Mouse (Mus musculus) embryonic facial prominence, embryonic 14.5 days (tissue): ENCODE results near the gene Upf2. TPM values are rescaled to one million over a fixed set of nuclear protein-coding genes. Genes with fewer than 3 reads are reported as not detected.
"Not testable (repeated sequence)": the region's sequence is repeated elsewhere in the genome, so short reads cannot be mapped to it uniquely, and the experiment has no call there.

Source experiments
- ATAC-seq: fragments of 200-750 bp; cut with Nextera tagmentation; 2 replicates; pipeline ENCODE4 v1.8.0; 2017; ENCODE audit warnings: low read depth, moderate number of reproducible peaks, moderate TSS enrichment
- DNase-seq: peaks from one replicate; pipeline ENCODE4 v3.0.0-alpha.2; 2015; ENCODE audit warnings: low spot score
- H3K27ac ChIP-seq: fragments of 300-500 bp; sonication (generic); replicated peaks from 2 replicates; pipeline ENCODE4 v1.5.1; 2014; ENCODE audit warnings: low read depth, mild to moderate bottlenecking, low read length, moderate library complexity
- H3K27me3 ChIP-seq: fragments of 300-500 bp; sonication (generic); replicated peaks from 2 replicates; pipeline ENCODE4 v1.6.1; 2014; ENCODE audit warnings: low read length; ENCODE audit not compliant: control insufficient read depth, insufficient read depth
- H3K36me3 ChIP-seq: fragments of 300-500 bp; sonication (generic); 2 replicates; pipeline ENCODE4 v1.6.1; 2014; ENCODE audit warnings: low read length, mixed read lengths; ENCODE audit not compliant: control insufficient read depth, insufficient read depth
- H3K4me1 ChIP-seq: fragments of 300-500 bp; sonication (generic); 2 replicates; pipeline ENCODE4 v1.6.1; 2014; ENCODE audit warnings: antibody characterized with exemption, low read length; ENCODE audit not compliant: control insufficient read depth, insufficient read depth
- H3K4me2 ChIP-seq: fragments of 300-500 bp; sonication (generic); 2 replicates; pipeline ENCODE4 v1.6.1; 2014; ENCODE audit warnings: low read depth, mild to moderate bottlenecking, low read length, moderate library complexity, mixed read lengths
- H3K4me3 ChIP-seq: fragments of 300-500 bp; sonication (generic); 2 replicates; pipeline ENCODE4 v1.5.1; 2014; ENCODE audit warnings: low read depth, mild to moderate bottlenecking, low read length
- H3K9ac ChIP-seq: fragments of 300-500 bp; sonication (generic); 2 replicates; pipeline ENCODE4 v1.6.1; 2014; ENCODE audit warnings: low read depth, mild to moderate bottlenecking, low read length, moderate library complexity, mixed read lengths
- H3K9me3 ChIP-seq: fragments of 300-500 bp; sonication (generic); 2 replicates; pipeline ENCODE4 v1.6.1; 2016; ENCODE audit warnings: low read length; ENCODE audit not compliant: control insufficient read depth
- WGBS: fragments of 180-500 bp; shearing (Covaris S2); extraction: QIAGEN DNeasy Blood & Tissue Kit; methylation state at CpG from one replicate; pipeline ENCODE4 v1.1.7; 2014; 5-methylcytosine and 5-hydroxymethylcytosine counted together
- polyA plus RNA-seq: library from polyadenylated mRNA; unstranded; fragments of >200 nt; fragmentation: Nextera tagmentation; extraction: Ambion mirVana; gene quantifications from 2 replicates; pipeline ENCODE4 v1.2.1, GENCODE M21; 2014

Gene Upf2
- polyA plus RNA-seq, 1 experiment from 2014 or later = 9.0 TPM

DNA sequence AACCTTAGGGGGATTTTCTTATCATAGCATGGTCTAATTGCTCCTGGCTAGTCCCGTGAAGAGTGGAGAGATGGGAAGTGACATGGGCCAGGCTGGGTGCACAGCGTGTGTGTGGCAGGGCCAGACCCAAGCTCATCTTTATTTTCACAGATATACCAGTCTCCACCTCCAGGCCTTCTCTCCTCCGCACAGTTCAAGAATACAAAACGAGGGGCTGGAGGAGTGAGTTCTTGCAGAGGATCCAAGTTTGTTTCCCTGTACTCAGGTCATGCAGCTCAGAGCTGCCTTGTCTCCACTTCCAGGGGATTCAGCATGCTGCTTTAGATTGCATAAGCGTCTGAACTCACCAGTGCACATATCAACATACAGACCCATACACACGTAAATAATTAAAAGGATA lies 131.3 kb downstream of the Upf2 start:
- WGBS = 75% methylated on average over 6 of the region's 6 CpGs
- Histone ChIP-seq H3K4me2 (no peak overlapping the region), H3K27ac (no peak overlapping the region), H3K4me3 (no peak overlapping the region), H3K27me3 (no peaks in the 10 kb centered on the region), H3K9me3 (no peaks in the 10 kb centered on the region), H3K4me1 (peaks cover 3% of the 10 kb centered on the region; the same call in 1 of the 2 replicates), H3K9ac (no peak overlapping the region), H3K36me3 (no peaks in the 10 kb centered on the region)
- ATAC-seq (no peak), DNase-seq (no peak)

GRCm38 (mm10) chr2:6083696-6084095 lies 132.4 kb downstream of the Upf2 start:
- Histone ChIP-seq H3K27ac (no peak overlapping the region), H3K36me3 (no peaks in the 10 kb centered on the region), H3K4me1 (peaks cover 3% of the 10 kb centered on the region; the same call in 1 of the 2 replicates), H3K9me3 (no peaks in the 10 kb centered on the region), H3K4me3 (no peak overlapping the region), H3K27me3 (no peaks in the 10 kb centered on the region), H3K9ac (no peak overlapping the region), H3K4me2 (no peak overlapping the region)
- DNase-seq = no peak
- ATAC-seq = no peak
- 100% methylated on average over 1 of the region's 1 CpGs for WGBS

GRCm38 (mm10) chr2:6085622-6086530 lies 134.6 kb downstream of the Upf2 start:
- ATAC-seq (no peak), DNase-seq (no peak)
- no peak overlapping the region for H3K9ac ChIP-seq
- H3K4me1 ChIP-seq = peaks cover 3% of the 10 kb centered on the region; the same call in 1 of the 2 replicates
- no peak overlapping the region for H3K27ac ChIP-seq
- H3K4me3 ChIP-seq = no peak overlapping the region
- H3K4me2 ChIP-seq = no peak overlapping the region
- H3K9me3 ChIP-seq = no peaks in the 10 kb centered on the region
- WGBS = 69% methylated on average over 18 of the region's 19 CpGs
- no peaks in the 10 kb centered on the region for H3K27me3 ChIP-seq
- H3K36me3 ChIP-seq = no peaks in the 10 kb centered on the region

DNA sequence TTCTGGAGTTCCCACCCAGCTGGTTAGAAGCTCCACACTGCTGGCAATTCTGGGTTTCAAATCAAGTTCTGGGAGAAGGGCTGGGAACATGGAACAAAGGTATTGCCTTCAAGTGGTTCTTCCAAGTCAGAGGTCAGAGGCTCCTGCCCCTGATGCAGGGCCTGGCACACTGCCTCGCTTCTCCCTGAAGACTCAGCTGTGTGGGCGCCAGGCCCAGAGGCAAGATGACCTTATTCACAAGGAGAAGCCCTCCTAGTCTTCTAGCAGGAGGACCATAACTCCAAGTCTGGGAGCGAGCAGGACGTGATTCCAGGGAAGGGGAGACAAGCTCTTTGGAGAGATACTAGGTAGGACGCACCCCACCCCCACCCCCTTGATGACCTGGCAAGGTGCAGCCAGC lies 135.9 kb downstream of the Upf2 start:
- H3K27me3 ChIP-seq = no peaks in the 10 kb centered on the region
- no peak overlapping the region for H3K4me3 ChIP-seq
- no peaks in the 10 kb centered on the region for H3K9me3 ChIP-seq
- no peak for ATAC-seq
- no peak overlapping the region for H3K9ac ChIP-seq
- 91% methylated on average over 5 of the region's 5 CpGs for WGBS
- H3K36me3 ChIP-seq = no peaks in the 10 kb centered on the region
- DNase-seq = no peak
- no peak overlapping the region for H3K27ac ChIP-seq
- no peak overlapping the region for H3K4me2 ChIP-seq
- peaks cover 3% of the 10 kb centered on the region; the same call in 1 of the 2 replicates for H3K4me1 ChIP-seq

GRCm38 (mm10) chr2:6089941-6090340 lies 138.7 kb downstream of the Upf2 start:
- 85% methylated on average over 16 of the region's 16 CpGs for WGBS
- H3K4me1 ChIP-seq, ATAC-seq, H3K27ac ChIP-seq, H3K4me2 ChIP-seq, H3K9me3 ChIP-seq, H3K36me3 ChIP-seq, DNase-seq, H3K4me3 ChIP-seq, H3K27me3 ChIP-seq, H3K9ac ChIP-seq: not testable (repeated sequence)

- peak; percentile 82 for ATAC-seq
- H3K27ac ChIP-seq = peak overlapping the region; percentile 21; the same call in 1 of the 2 replicates
- WGBS = 66% methylated on average over 7 of the region's 7 CpGs
These were observed 145.9 kb downstream of the Upf2 start for GRCm38 (mm10) chr2:6097113-6097716.

DNA sequence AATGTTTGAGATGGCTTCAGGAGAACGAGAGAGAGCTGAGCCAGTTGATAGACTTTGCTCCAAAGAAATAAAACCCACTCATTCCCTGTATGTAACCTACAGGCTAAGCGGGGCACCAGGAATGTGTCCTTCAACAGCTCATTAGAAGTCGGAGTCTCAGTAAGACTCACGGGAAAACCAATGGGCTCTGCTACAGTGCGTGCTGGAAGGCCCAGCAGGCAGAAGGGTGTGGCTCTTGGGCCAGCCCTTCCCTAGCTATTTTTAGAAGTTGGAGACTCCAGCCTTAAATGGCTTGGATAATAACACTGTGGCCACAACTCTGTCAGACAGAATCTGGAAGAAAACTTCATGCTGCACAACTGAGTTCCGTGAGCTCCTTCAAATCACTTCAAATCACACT lies 147.7 kb downstream of the Upf2 start:
- H3K4me3 ChIP-seq = no peak overlapping the region
- peaks cover 16% of the 10 kb centered on the region; the same call in 1 of the 2 replicates for H3K4me1 ChIP-seq
- no peak overlapping the region for H3K4me2 ChIP-seq
- no peak overlapping the region for H3K9ac ChIP-seq
- DNase-seq (peak; percentile 84), ATAC-seq (peak; percentile 61)
- no peaks in the 10 kb centered on the region for H3K36me3 ChIP-seq
- H3K9me3 ChIP-seq = no peaks in the 10 kb centered on the region
- 0 out of 2 replicates have a peak overlapping the region, but pooled peaks have one; percentile 2 for H3K27ac ChIP-seq
- WGBS = 20% methylated on average over 6 of the region's 6 CpGs
- peaks cover 9% of the 10 kb centered on the region for H3K27me3 ChIP-seq

More at GRCm38 (mm10) chr2:6097113-6097716, 145.9 kb downstream of the Upf2 start:
- H3K4me3 ChIP-seq = no peak overlapping the region
- no peak overlapping the region for H3K4me2 ChIP-seq
- no peaks in the 10 kb centered on the region for H3K9me3 ChIP-seq
- peak; percentile 80 for DNase-seq
- H3K36me3 ChIP-seq = no peaks in the 10 kb centered on the region
- H3K9ac ChIP-seq = no peak overlapping the region
- H3K4me1 ChIP-seq = peaks cover 16% of the 10 kb centered on the region; the same call in 1 of the 2 replicates
- H3K27me3 ChIP-seq = peaks cover 9% of the 10 kb centered on the region

- DNase-seq (no peak), ATAC-seq (no peak)
- Histone ChIP-seq H3K9me3 (no peaks in the 10 kb centered on the region), H3K4me3 (no peak overlapping the region), H3K4me1 (peaks cover 16% of the 10 kb centered on the region; the same call in 1 of the 2 replicates), H3K9ac (no peak overlapping the region), H3K27ac (0 out of 2 replicates have a peak overlapping the region, but pooled peaks have one; percentile 2), H3K27me3 (peaks cover 9% of the 10 kb centered on the region), H3K4me2 (no peak overlapping the region), H3K36me3 (no peaks in the 10 kb centered on the region)
- 62% methylated on average over 9 of the region's 9 CpGs for WGBS
These were observed 148.2 kb downstream of the Upf2 start for GRCm38 (mm10) chr2:6099443-6099842.
